Mouse (Mus musculus): ENCODE measurements around the gene Sp7.

GRCm38 (mm10) chr15:102362648-102363047 is 4.3 kb downstream of the Sp7 start:
- TF ChIP-seq CTCF (IDR thresholded peaks at IDR 0.05 in 2 of 3, conservative IDR thresholded peaks at IDR 0.05 in 1 of 3; ENCODE audit: control insufficient read depth in 1 of 3, insufficient read depth in 1 of 3, low read depth in 2 of 3, low read length in 3 of 3, poor library complexity in 1 of 3, severe bottlenecking in 1 of 3) (no peak), MAFK (IDR thresholded peaks at IDR 0.05; ENCODE audit: borderline replicate concordance, low read depth, low read length) (no peak), UBTF (IDR thresholded peaks at IDR 0.05; ENCODE audit: borderline replicate concordance, insufficient read depth, low read depth, low read length) (no peak)

All from MEL (cell line).